Mouse (Mus musculus) intestine, embryonic 16.5 days (tissue): ENCODE measurements around the gene Kndc1. TPM values are rescaled to one million over a fixed set of nuclear protein-coding genes. Genes with fewer than 3 reads are reported as not detected.

Experiments used
- ATAC-seq: fragments of 200-750 bp; cut with Nextera tagmentation; 2 replicates; pipeline ENCODE4 v1.8.0; 2017; ENCODE audit warnings: moderate TSS enrichment, moderate library complexity
- H3K27ac ChIP-seq: fragments of 300-500 bp; sonication (generic); 2 replicates; pipeline ENCODE4 v1.5.1; 2014; ENCODE audit warnings: mild to moderate bottlenecking, low read length
- H3K27me3 ChIP-seq: fragments of 300-500 bp; sonication (generic); replicated peaks from 2 replicates; pipeline ENCODE4 v1.6.1; 2014; ENCODE audit warnings: low read length, control low read depth, mixed read lengths; ENCODE audit not compliant: control insufficient read depth, insufficient read depth
- H3K36me3 ChIP-seq: fragments of 300-500 bp; sonication (generic); 2 replicates; pipeline ENCODE4 v1.6.1; 2014; ENCODE audit warnings: low read length, control low read depth; ENCODE audit not compliant: control insufficient read depth, insufficient read depth
- H3K4me1 ChIP-seq: fragments of 300-500 bp; sonication (generic); 2 replicates; pipeline ENCODE4 v1.6.1; 2014; ENCODE audit warnings: low read length, control low read depth, mixed read lengths; ENCODE audit not compliant: control insufficient read depth, insufficient read depth
- H3K4me2 ChIP-seq: fragments of 300-500 bp; sonication (generic); 2 replicates; pipeline ENCODE4 v1.6.1; 2014; ENCODE audit warnings: low read depth, low read length, control low read depth
- H3K4me3 ChIP-seq: fragments of 300-500 bp; sonication (generic); 2 replicates; pipeline ENCODE4 v1.5.1; 2014; ENCODE audit warnings: mild to moderate bottlenecking, low read length
- H3K9ac ChIP-seq: fragments of 300-500 bp; sonication (generic); 2 replicates; pipeline ENCODE4 v1.6.1; 2014; ENCODE audit warnings: low read depth, low read length
- H3K9me3 ChIP-seq: fragments of 300-500 bp; sonication (generic); 2 replicates; pipeline ENCODE4 v1.6.1; 2016; ENCODE audit warnings: low read length, control low read depth; ENCODE audit not compliant: control insufficient read depth
- WGBS: fragments of 180-500 bp; shearing (Covaris S2); extraction: QIAGEN DNeasy Blood & Tissue Kit; methylation state at CpG from one replicate; pipeline ENCODE4 v1.1.7; 2014; 5-methylcytosine and 5-hydroxymethylcytosine counted together
- polyA plus RNA-seq: library from polyadenylated mRNA; unstranded; fragments of >200 nt; fragmentation: Nextera tagmentation; extraction: Ambion mirVana; gene quantifications from 2 replicates; pipeline ENCODE4 v1.2.1, GENCODE M21; 2015

The Kndc1 gene
- polyA plus RNA-seq, 1 experiment from 2014 or later, result 0.09 TPM

DNA sequence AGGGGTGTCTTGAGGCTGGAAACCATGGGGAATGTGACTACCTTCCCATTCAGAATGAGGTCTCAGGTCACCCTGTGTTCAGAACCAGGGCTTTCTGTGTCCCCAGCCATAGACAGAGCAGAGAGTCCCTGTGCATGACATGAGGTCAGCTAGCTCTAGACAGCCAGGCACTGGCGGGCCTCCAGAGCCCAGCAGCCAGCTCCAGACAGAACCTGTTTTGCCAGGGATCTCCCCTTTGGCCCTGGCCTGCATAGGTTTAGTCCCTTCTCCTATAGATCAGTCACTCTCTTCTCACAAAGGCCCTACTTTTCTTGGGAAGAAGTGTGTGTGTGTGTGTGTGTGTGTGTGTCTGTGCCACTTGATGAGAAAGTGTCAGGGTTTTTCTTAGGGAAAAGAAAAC lies 29.6 kb upstream of the Kndc1 start:
- Histone ChIP-seq H3K4me1 (no peaks in the 10 kb centered on the region), H3K4me3 (no peak overlapping the region), H3K27me3 (no peaks in the 10 kb centered on the region), H3K36me3 (no peaks in the 10 kb centered on the region), H3K27ac (no peak overlapping the region), H3K9ac (no peak overlapping the region), H3K9me3 (no peaks in the 10 kb centered on the region), H3K4me2 (no peak overlapping the region)
- WGBS, result 48% methylated on average over 1 of the region's 1 CpGs
- ATAC-seq, result no peak

DNA sequence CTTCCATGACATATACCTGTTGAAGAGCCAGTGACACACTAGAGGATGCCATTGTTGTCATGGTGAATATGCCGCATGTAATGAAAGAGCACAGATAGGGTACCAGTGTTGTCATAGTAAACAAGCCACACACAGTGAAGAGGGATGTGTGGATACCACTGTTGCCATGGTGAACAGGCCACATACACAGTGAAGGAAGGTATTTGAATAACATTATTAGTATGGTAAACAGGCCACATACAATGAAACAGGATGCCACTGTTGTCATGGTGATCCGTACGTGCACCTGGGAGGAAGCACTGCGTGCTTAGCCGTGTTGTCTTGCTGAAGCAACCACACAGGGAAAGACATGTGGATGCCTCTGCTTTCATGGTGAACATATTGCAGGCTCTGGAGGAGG lies 23.5 kb upstream of the Kndc1 start:
- Histone ChIP-seq H3K4me3 (no peak overlapping the region), H3K4me1 (no peaks in the 10 kb centered on the region), H3K4me2 (no peak overlapping the region), H3K9me3 (no peaks in the 10 kb centered on the region), H3K27ac (no peak overlapping the region), H3K9ac (no peak overlapping the region), H3K36me3 (no peaks in the 10 kb centered on the region), H3K27me3 (no peaks in the 10 kb centered on the region)
- ATAC-seq, result no peak
- 78% methylated on average over 5 of the region's 5 CpGs for WGBS

DNA sequence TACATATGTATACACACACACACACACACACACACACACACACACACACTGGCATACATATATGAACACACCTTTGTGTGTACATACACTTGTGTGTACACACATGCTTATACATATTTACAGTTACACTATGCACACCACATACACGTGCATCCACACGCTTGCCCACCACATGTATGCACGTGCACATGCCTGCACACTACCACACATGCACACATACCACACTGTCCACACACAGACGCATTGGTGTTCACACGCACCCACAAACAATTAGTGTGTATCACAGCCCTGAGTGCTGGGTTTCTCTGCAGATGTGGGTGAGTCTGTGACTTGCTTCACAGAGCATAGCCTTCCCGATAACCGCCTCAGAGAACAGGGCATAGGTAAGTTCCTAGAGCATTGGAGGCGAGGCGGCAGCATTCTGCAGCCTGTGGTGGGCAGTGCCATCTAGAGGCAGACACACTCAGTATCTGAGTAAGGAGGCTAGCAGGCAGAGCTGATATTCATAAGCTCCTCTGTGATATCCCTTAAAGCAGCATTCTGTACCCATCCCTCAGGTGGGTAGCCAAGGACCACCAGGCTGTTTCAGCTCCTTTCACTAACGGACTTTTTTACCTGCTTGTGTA lies 17.2 kb upstream of the Kndc1 start:
- WGBS, result 66% methylated on average over 10 of the region's 10 CpGs
- no peaks in the 10 kb centered on the region for H3K27me3 ChIP-seq
- ATAC-seq, result no peak
- H3K36me3 ChIP-seq, result no peaks in the 10 kb centered on the region
- no peaks in the 10 kb centered on the region for H3K9me3 ChIP-seq
- no peak overlapping the region for H3K4me2 ChIP-seq
- H3K27ac ChIP-seq, result no peak overlapping the region
- H3K4me3 ChIP-seq, result no peak overlapping the region
- no peaks in the 10 kb centered on the region for H3K4me1 ChIP-seq
- no peak overlapping the region for H3K9ac ChIP-seq

DNA sequence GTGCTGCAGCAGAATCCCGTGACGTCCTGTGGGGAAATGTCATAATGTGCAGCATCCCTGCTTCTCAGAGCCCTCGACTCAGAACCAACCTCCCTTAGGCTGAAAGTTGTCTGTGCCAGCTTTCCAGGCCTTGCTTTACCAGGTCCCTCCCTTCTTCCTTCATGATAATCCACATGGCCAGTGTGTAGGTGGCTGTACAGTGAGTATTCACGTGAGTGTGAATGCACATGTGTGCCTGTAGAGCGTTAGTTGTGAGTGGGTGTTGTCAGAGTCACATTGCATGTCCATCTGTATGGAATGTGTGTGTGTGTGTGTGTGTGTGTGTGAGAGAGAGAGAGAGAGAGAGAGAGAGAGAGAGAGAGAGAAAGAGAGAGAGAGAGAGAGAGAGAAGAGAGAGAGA lies 16.4 kb upstream of the Kndc1 start:
- Histone ChIP-seq H3K4me3 (no peak overlapping the region), H3K36me3 (no peaks in the 10 kb centered on the region), H3K4me1 (no peaks in the 10 kb centered on the region), H3K27ac (no peak overlapping the region), H3K4me2 (no peak overlapping the region), H3K9me3 (no peaks in the 10 kb centered on the region), H3K9ac (no peak overlapping the region), H3K27me3 (no peaks in the 10 kb centered on the region)
- no peak for ATAC-seq
- 76% methylated on average over 5 of the region's 5 CpGs for WGBS

DNA sequence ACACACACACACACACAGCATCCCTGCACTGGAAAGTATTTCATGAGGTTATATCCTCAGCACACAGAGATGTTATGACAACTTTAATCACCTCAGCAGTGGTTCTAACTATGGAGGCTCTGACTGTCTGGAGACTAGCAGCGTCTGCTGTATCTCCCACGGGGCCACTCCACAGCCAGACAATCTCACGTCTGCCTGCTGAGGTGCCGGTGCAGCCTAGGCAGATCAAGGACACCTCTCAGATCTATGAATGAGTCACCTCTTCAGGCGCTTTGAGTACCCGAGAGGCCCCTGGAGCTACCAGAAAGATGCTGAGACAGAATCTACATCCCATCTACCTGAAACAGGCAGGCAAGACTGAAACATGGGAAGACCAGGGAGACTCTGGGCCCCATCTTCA lies 15.9 kb upstream of the Kndc1 start:
- ATAC-seq, result no peak
- Histone ChIP-seq H3K9me3 (no peaks in the 10 kb centered on the region), H3K9ac (no peak overlapping the region), H3K4me1 (no peaks in the 10 kb centered on the region), H3K27me3 (no peaks in the 10 kb centered on the region), H3K4me2 (no peak overlapping the region), H3K27ac (no peak overlapping the region), H3K4me3 (no peak overlapping the region), H3K36me3 (no peaks in the 10 kb centered on the region)
- WGBS, result 52% methylated on average over 6 of the region's 6 CpGs

DNA sequence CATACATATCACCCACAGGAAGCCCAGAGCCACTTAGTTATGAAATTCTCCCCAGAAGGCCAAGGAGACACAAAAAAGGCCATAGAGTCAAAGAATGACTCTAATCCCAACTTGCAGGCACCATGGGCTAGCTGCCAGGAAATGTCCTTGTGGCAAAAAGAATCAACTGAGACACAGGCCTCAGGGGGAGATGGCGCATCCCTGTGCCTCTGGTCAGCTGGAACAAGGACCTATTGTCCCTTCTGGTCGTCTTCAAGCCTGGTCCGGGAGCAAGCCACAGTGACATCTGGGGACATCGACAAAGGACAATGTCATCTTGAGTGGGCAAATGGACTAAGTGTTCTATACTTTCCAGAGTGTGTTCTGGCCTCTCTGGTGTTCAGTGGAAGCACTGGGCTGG lies 11.0 kb upstream of the Kndc1 start:
- no peak overlapping the region for H3K9ac ChIP-seq
- H3K27ac ChIP-seq, result no peak overlapping the region
- ATAC-seq, result no peak
- H3K36me3 ChIP-seq, result no peaks in the 10 kb centered on the region
- H3K4me2 ChIP-seq, result no peak overlapping the region
- WGBS, result 86% methylated on average over 4 of the region's 4 CpGs
- no peak overlapping the region for H3K4me3 ChIP-seq
- H3K9me3 ChIP-seq, result no peaks in the 10 kb centered on the region
- H3K27me3 ChIP-seq, result no peaks in the 10 kb centered on the region
- no peaks in the 10 kb centered on the region for H3K4me1 ChIP-seq

DNA sequence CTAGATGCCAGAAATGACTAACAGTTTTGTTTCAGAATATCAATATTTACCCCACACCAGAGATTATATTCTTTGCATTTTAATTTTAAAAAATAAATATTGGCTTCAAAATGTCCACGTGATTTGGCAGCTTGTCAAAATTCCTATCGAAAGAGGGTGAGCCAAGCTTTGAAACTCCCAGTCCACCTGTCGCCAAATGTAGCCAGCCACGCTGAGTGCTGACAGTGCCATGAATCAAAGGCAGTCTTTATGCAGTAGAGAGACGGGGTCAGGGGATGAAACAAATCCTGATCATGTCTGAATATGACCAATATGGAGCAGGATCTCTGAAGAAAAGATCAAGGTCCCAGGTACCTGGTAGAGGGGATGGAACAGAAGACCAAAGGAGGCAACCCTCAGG lies 2.7 kb upstream of the Kndc1 start:
- no peaks in the 10 kb centered on the region for H3K9me3 ChIP-seq
- WGBS, result 63% methylated on average over 5 of the region's 5 CpGs
- ATAC-seq, result no peak
- H3K9ac ChIP-seq, result no peak overlapping the region
- no peaks in the 10 kb centered on the region for H3K36me3 ChIP-seq
- no peak overlapping the region for H3K27ac ChIP-seq
- H3K27me3 ChIP-seq, result peaks cover 35% of the 10 kb centered on the region
- 0 out of 2 replicates have a peak, but pooled peaks cover 3% of the 10 kb centered on the region for H3K4me1 ChIP-seq
- no peak overlapping the region for H3K4me3 ChIP-seq
- no peak overlapping the region for H3K4me2 ChIP-seq

DNA sequence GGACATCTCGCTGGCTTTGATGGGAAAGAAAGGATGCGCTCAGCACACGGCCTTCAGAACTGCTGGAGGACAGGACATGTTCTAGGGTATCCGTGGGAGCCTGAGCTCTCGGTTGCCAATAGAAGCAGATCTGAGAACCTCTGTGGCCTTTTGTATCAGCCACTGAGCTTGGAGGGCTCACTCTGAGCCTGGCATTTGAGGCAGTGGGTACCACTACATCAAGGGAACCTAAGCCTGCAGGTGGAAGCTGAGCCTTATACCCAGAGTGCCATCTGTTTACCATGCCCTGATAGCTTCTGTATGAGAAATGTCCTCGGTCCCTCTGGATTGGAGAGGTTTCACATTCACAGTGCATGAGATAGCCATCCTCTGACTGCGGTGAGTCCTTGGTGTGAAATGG lies 1.8 kb downstream of the Kndc1 start:
- Histone ChIP-seq H3K27me3 (peaks cover 35% of the 10 kb centered on the region), H3K4me2 (no peak overlapping the region), H3K9ac (no peak overlapping the region), H3K9me3 (no peaks in the 10 kb centered on the region), H3K4me3 (no peak overlapping the region), H3K36me3 (no peaks in the 10 kb centered on the region), H3K27ac (no peak overlapping the region), H3K4me1 (0 out of 2 replicates have a peak, but pooled peaks cover 3% of the 10 kb centered on the region)
- 76% methylated on average over 7 of the region's 7 CpGs for WGBS
- no peak for ATAC-seq

DNA sequence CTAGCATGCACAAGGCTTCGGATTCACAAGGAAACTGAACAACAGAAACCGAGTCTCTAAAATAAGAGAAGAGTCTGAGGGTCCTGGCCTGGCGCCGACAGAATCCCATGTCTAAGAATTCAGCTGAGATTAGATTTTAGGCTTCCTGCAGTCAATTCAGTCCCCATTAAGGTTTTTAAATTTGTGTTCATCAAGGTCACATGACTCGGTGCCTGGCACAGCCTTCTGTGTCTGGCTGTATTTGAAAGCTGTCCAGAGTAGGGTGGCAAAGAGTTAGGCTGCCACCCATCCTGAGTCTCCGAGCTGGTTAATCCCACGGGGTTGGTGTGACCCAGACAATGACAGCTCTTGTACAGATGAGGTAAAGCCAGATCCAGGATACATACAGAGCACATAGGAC lies 2.3 kb downstream of the Kndc1 start:
- Histone ChIP-seq H3K4me2 (no peak overlapping the region), H3K9me3 (no peaks in the 10 kb centered on the region), H3K4me3 (no peak overlapping the region), H3K27ac (no peak overlapping the region), H3K4me1 (0 out of 2 replicates have a peak, but pooled peaks cover 3% of the 10 kb centered on the region), H3K36me3 (no peaks in the 10 kb centered on the region), H3K9ac (no peak overlapping the region), H3K27me3 (peaks cover 35% of the 10 kb centered on the region)
- WGBS, result 74% methylated on average over 7 of the region's 7 CpGs
- ATAC-seq, result no peak

DNA sequence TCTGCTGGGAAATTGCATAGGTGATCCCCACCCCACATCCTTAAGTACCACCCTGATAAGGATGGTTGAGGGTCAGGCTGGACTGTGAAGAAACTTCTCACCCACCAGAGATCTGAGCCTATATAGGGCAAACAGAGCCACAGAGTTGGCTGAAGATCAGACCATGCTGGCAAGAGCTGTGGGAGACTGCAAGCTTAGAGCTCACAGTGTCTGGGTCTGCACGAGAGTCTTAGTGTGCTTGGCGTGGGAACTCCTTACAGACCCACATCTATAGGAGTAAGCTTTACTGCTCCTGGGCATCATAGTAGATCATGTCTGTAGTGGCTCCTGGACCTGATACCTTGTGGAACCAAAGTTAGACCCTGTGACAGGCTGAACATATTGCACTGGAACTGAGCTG lies 4.1 kb downstream of the Kndc1 start:
- Histone ChIP-seq H3K27me3 (peaks cover 28% of the 10 kb centered on the region), H3K4me3 (no peak overlapping the region), H3K9me3 (no peaks in the 10 kb centered on the region), H3K4me1 (0 out of 2 replicates have a peak, but pooled peaks cover 3% of the 10 kb centered on the region), H3K36me3 (no peaks in the 10 kb centered on the region), H3K27ac (no peak overlapping the region), H3K9ac (no peak overlapping the region), H3K4me2 (no peak overlapping the region)
- no peak for ATAC-seq
- WGBS, result 80% methylated on average over 2 of the region's 2 CpGs
